Mouse (Mus musculus): ENCODE measurements around the gene Nrg3. TPM values are rescaled to one million over a fixed set of nuclear protein-coding genes. Genes with fewer than 3 reads are reported as not detected.

Gene Nrg3
- total RNA-seq (2021): 10 to 100 TPM; 59.2 to 60.6 TPM
- long read RNA-seq, experiment 1, partial matches to known transcripts: 1 of 19 reads
- long read RNA-seq, experiment 1, other reads (novel, unspliced or antisense): 18 of 19 reads
- long read RNA-seq, experiment 2, partial matches to known transcripts: 1 of 12 reads
- long read RNA-seq, experiment 2, other reads (novel, unspliced or antisense): 11 of 12 reads

DNA sequence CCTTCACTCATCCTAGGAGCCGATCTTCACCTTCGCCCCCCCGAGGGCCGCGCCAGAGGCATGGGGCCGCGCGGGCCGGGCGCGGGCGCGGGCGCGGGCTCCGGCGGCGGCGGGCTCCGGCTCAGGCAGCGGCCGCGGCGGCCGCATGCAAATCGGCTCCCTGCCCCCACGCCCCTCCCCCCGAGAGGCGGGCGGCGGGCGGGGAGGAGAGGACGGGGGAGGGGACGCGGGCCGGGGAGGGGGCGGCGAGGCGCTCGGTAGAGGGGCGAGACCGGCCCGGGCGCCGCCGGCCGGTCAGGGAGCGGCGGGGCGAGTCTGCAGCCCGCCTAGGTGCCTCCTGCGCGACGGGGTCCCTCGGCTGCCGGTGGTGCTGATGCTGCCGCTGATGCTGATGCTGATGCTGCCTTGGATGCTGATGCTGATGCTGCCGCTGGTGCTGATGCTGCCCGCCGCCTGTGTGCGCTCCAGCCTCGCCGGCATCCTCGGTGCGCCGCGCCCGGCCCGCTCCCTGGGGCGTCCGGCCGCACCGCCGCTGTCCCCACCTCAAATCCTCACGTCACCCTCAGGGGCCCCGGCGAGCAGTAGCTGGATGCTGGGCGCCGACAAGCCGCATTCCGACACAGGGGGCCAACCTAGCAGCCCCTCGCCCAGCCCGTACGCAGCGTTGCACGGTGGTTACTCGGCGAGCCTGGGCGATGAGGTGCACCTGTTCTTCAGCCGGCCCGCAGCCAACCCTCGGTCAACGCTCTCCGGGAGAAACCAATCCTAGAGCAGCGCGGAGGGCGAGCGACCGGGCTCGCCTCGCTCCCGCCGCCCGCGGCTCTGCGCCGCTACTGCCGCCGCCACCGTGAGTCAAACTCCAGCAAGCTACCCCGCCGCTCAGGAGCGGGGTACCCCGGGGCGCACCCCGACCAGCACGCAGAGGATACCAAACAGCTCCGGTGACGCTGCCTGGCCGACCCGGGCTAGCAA lies at the start of gene Nrg3:
TSS of gene Nrg3 (minus strand) at position 299 of the 972 bp plus-strand sequence.
- DNase-seq (ENCODE audit: low spot score in 2 of 2): peak; percentile 61 to 72

DNA sequence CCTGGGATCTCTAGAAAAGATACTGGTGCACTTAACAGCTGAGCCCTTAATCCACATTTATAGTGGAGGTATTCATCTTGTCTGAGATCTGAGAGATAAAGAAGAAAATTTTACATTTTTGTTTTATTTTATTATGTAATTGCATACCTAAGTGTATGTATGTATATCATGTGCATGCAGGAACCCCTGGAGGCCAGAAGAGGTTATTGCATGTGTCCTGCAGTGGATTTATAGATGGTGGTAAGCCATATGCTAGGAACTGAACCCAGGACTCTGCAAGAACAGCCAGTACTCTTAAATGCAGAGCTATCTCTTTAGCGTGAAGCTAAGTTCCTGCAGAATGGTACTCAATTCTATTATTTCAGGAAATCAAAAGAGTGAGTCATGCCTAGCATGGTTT lies 36.1 kb upstream of the Nrg3 start:
- peak in 1 of 2 experiments; percentile 9 for DNase-seq (ENCODE audit: low spot score in 2 of 2)

DNA sequence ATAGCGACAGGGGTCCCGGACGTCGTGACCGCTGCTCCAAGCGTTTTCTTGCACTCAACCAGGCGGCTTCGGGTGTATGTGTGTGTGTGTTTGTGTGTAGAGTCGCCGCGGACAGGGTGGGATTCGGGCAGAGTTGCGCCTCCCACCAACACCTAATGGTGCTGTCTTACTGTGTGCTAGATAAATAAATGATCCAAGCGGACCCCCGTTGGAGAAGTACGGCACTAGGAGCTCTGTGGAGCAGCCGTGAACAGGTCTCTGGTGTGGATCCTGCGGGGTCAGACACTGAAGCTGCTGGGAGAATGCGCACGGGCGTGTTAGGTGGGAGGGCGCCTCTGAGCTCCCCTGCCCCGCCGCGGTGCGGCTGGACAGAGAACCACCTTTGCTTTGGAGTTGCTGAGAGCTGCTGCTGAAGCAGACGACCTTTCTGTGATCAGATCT lies 903 bp upstream of the Nrg3 start:
- peak; percentile 60 to 68 for DNase-seq (ENCODE audit: low spot score in 2 of 2)

DNA sequence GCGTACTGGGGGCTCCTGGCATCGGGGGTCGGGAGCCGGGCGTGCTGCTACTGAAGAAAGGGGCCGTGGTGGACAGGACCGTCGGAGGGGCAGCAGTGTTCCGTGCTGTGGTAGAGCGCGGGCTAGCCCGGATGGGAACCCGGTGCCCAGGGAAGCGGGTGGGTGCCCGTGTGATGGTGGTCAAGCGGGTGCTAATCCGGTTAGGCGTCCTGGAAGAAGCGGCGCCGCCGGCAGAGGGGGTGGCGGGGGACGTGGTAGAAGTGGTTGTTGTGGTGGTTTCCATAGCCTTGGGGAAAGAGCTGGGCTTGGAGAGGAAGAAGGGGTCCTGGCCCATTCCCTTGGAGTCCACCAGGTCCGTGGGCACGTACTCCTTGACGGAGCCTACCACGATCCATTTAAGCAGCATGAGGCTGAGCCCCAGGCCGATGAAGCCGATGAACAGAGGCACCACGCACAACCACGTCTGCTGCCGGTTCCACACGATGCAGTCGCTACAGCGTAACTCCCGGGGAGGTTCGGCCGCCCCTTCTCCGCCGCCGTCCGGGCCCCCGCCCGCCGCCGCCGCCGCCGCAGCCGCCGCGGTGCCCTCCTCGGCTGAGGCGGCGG lies 639 bp downstream of the Nrg3 start:
- DNase-seq (ENCODE audit: low spot score in 2 of 2): peak; percentile 14 to 41

DNA sequence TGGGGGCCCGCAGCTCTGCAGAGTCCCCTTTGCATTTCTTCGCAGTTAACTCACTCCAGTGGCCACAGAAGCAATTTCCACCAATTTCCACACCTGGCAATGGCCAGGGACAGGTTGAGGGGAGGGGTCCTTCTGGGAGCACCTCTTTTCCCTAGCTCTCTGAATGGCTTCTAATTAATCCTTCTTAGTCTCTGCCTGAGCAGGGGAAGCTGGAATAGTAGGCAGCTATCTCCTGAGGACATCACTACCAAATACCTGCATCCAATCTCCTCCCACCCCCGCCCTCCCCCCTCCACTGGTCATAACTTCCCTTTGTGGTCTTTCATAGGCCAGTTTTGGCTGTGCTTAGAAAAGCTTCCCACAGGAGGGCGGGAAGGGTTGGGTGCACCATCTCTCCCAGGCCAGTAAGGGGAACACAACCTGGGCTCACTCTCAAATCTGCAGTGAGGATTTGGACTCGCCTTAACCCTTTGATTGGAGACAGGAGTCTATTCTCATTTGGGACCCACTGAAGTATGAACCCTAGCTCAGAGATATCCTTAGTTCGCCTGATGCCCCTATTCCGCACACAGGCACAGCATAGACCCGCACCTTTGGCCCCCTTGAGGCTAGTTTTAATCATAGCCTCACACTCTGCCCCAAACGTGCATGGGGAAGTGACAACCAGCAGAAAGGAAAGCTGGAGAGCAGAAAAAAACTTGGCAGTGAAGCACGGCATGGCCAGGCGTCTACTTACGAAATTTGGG lies 1.5 kb downstream of the Nrg3 start:
- peak; percentile 16 to 45 for DNase-seq (ENCODE audit: low spot score in 2 of 2)

DNA sequence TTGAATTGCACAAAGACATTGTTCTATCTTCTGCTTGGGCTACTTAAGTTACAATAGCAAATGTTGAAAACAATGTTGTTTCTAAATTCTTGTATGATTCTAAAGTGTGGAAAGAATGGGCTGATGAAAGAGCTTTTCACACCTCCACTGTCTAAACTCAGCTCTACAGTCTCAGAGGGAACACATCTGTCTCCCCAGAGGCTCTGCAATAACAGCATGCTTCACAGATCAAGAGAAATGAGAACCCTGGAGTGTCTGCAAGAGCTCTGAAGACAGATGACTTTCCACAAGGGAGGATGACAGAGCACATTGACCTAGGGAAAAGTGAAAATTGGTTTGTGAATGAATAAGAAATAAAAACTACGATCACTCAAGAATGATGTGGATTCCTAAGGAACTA lies 27.4 kb downstream of the Nrg3 start:
- no peak for DNase-seq (ENCODE audit: low spot score in 2 of 2)

DNA sequence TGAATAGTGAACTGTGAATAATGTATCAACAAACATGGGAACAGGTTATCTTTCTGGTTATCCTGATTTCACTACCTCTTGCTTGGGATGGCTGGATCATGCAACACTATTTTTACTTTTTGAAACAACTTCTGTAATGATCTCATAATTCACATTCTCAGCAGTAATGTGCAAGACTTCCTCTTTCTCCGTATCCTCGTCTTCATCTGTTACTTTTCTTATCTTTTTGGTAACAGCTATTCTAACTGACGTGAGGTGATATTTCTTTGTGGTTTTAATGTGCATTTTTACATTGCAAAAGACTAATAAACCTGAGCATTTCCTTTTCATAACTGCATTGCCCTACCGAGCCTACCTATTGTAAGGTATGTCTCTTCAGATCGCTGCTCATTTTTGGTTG lies 44.4 kb downstream of the Nrg3 start:
- DNase-seq (ENCODE audit: low spot score in 2 of 2): no peak

DNA sequence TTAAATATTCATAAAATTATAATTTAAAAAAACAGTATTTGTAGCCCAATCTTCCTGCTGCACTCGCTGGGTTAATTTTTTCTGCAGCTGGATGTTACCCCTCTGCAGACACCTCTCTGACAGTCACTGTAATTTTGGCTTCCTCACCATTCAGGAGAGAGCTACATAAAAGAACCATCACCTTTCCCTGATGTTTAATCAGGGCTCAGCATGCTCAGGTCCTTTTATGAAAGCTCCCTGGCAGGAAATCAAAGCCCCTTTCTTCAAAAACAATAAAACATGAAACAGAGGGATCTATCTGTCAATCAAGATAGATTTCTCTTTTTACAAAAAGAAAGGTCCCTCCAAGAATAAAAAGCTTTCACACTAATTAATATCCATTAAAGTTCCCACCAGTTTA lies 51.0 kb downstream of the Nrg3 start:
- no peak for DNase-seq (ENCODE audit: low spot score in 2 of 2)

DNA sequence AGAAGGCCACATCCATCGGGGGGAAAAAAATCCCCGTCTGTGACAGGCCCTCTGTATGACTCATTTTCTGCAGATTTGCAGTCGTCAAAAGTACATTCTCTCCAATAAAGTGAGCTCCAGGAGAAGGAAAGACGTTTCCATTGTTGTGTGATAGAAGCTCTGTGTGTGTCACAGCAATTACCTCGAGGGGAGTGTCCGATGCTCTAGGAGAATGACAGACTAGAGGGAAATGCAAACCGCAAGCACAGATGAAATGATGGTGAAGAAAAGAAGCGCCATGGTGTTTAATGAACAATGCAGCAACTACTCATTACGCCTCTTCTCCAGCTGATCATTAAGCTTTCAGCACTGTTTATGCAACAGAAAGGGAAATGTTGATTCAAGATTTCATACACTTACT lies 59.6 kb downstream of the Nrg3 start:
- DNase-seq (ENCODE audit: low spot score in 2 of 2): no peak

DNA sequence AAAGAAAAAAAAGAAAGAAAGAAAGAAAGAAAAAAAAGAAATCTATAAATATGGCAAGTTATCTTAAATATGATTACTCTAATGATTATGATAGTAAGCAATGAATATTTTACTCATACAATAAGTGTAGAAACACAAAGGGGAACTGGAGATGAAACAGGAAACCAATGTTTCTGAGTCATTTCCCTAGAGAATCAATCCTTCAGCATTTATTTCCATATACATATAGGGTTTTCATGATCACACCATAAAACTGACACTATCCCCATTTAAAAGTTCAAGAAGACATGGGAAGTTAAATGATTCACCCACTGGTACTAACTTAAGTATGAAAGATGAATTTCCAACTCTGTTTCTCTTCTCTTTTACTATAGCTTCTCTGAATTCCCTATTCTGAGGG lies 86.0 kb downstream of the Nrg3 start:
- DNase-seq (ENCODE audit: low spot score in 2 of 2): no peak

DNA sequence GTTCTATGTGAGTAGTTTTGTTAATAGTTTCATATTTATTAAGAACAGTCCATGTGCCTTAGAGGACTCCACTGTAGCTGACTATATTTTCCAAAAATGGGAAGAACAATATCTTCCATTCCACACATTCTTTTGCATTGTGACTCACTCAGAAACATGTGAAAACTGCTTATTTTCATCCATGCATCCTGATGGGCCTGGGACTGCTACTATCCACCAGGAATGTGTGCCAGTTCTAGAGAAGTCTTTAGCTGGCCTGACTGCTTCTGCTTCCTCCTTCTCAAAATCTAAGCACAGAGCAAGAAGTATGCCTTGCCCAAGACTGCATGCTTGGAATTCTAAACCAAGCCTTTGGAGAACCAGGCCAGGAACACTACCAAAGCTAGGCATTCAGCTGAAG lies 91.6 kb downstream of the Nrg3 start:
- no peak for DNase-seq (ENCODE audit: low spot score in 2 of 2)

DNA sequence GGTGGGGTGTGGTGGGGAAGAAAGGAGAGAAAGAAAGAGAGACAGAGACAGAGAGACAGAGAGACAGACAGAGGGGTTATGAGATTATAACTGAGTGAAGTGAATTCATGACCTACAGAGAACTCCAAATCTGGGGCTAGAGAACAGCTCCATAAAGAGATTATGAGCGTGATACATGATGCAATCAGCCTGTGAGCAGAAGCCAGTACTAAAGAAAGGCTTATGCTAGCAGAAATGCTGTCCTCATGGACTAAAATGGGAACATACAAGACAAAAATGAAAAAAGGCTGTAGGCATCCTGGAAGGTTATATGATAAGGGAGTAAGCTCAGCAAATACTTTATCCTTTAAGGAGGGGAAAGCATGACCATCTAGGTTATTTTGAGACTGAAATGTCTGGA lies 99.7 kb downstream of the Nrg3 start:
- DNase-seq (ENCODE audit: low spot score in 2 of 2): no peak

DNA sequence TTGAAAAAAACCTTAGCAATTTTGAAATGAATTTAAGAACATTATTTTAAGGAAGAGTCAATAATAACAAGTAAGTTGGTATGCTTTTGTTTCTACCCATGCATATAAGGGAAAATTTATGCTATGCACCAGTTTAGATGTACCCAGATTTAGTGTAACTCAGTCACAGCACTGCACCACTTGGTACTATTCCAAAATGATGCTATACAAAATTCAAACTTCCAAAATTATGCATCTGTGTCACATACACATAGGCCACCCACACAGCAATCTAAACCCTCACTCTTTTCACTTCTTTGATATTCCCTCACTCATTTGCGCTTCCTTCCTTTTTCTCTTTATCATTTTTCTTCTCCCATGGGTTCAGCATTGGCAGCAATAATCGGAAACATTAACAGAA lies 116.6 kb downstream of the Nrg3 start:
- DNase-seq (ENCODE audit: low spot score in 2 of 2): peak in 1 of 2 experiments; percentile 12

DNA sequence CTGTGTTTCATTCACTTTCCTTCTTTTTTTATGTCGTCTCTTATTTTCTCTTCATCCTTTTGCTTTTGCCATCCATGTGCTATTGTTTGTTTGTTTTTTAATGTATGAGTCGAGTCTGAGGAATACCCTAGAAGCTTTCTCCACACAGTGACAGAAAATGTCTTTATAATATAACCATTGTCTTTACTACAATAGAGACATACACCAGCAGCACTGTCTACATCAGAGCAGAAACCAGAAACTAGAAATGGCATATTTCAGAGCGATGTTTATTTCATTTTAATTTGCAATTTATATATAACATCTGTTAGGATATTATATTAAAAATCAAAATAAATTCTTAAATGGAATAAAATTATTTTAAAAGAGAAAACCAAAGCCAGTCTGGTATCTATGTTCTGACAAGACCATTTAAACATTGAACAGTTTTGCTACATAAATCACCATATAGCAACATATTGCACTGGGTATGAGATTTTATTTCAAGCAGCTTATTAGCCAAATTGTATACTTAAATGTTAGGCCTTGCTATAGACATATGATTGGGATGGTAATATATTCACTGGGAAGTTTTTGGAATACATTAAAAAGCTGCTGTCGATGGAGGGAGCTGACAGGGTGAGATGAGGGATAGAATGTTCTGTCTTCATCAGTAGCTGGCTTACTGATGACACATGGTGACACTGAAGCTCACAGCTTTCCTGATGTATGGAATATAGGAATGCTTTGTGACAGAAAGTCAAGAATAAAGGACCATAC lies 120.7 kb downstream of the Nrg3 start:
- DNase-seq (ENCODE audit: low spot score in 2 of 2): no peak

DNA sequence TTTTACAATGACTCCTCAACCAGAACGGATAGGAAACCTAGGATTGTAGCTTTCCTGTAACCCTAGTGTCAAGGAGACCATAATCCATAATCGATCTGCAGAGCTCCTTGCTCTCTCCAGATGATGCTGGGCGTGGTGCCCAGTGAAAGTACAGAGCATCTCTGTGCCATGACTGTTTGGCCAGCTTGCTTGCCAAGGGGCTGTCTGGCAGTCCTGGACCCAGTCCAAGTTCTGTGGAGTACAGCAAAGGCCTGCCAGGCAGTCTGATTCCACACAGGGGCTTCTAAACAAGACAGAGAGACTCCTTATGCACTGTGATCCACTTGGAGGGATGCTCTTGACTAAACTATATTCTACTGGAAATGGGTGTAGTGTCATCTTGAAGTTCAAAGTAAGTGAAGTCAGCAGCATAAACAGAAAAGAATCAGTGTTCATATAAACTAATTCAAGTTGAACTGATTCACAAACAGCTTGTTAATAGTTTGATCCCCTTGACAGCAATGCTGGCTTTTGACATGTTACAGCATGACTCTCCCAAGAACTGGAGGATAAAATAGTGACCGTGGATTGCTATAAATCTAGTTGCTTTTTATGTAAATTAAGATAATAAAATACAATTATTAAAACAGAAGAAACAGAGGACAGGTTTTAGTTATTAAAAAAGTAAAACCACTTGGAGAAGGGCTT lies 155.3 kb downstream of the Nrg3 start:
- DNase-seq (ENCODE audit: low spot score in 2 of 2): peak; percentile 24 to 53

DNA sequence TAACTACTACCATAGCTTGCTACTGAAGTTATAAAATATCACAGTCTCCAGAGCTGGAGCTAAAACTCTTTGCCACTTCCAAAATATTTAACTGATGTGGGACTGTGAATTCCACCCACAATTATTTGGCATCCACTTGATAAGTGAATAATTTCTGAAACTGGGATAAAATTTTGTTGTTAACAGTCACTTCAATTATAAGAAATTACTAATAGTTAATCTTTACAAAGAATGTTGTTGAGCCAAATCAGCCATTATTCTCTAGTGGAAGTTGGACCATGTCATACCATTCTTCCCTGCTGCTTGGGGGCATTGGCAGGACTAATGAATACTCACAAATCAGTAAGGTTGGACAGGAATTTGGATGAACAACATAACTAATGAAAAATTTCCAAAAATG lies 158.8 kb downstream of the Nrg3 start:
- DNase-seq (ENCODE audit: low spot score in 2 of 2): no peak

DNA sequence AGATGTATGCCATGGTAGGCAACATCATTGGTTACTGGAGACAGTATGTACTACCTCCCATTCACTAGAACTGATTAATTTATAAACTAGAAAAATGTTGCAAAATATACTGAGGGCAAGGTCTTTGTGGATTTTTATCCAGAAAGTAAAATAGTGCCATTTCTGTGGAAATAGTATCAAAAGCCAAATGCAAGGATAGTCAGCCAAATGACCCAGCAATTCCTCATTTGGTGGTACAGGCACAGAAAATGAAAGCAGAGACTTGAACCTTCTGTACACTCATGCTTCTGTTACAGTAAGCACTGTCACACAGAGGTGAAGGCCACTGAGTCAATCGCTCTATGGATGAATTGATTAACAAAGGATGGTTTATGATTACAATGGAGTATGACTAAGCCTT lies 207.8 kb downstream of the Nrg3 start:
- no peak for DNase-seq (ENCODE audit: low spot score in 2 of 2)

DNA sequence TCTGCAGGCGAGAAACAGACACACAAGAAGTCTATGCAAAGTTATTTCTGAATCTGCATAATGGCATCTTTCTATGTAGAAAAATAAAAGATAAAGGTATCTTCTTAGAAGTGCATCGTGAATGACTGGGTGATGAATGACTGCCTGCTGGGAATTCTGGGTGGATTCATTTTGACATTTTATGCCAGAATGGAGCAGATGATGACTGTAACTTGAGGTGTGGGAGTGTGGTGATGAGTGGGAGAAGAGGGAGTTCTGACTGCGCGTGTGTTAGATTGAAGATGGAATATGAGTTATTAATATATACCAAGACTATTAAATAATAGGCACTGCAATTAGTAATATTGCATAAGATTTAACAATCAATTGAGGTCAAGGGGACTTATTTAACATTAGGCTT lies 208.5 kb downstream of the Nrg3 start:
- no peak for DNase-seq (ENCODE audit: low spot score in 2 of 2)

DNA sequence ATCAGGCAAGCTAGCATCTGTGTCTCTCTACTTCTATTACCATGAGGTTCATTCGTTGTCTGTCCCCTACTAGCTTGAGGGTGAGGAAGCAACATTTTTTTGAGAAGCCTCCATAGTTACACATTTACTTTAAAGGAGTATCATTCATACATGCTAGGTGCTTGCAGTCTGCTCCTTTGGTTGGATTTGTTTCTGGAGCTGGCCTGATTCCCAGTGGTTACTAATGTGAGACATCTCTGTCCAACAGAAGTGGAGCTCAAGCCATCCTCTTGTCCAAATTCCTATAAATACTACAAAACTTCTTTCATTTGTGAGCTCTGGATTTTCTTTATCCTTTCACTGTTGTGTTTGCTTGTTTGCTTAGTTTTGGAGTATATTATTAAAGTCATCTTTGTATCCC lies 211.9 kb downstream of the Nrg3 start:
- DNase-seq (ENCODE audit: low spot score in 2 of 2): peak; percentile 11 to 41

DNA sequence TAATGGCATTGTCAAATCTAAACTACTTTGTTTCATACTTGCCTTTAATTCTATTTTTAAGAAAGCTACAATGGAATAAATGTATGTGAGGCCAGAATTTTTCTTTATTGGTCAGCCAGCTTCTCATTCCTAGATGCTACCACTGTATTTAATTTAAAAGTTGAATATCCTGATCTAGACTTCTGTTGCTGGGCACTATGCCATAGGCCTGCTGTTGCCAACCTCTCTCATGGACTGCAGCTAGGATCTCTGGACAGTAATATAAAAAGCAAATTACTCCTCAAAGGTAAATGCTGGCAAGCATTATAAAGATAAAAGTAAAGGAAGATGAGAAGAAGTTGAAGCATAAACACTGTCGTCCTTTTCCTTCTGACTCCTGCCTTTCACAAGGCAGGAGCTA lies 217.5 kb downstream of the Nrg3 start:
- no peak for DNase-seq (ENCODE audit: low spot score in 2 of 2)
